Mouse (Mus musculus): ENCODE results near the gene Il17d. TPM values are rescaled to one million over a fixed set of nuclear protein-coding genes. Genes with fewer than 3 reads are reported as not detected.
A peak's percentile ranks its signal among the peaks of the same experiment; 100 is the strongest.

Il17d gene
- polyA plus RNA-seq, 2 experiments: 6.9 to 41.0 TPM

DNA sequence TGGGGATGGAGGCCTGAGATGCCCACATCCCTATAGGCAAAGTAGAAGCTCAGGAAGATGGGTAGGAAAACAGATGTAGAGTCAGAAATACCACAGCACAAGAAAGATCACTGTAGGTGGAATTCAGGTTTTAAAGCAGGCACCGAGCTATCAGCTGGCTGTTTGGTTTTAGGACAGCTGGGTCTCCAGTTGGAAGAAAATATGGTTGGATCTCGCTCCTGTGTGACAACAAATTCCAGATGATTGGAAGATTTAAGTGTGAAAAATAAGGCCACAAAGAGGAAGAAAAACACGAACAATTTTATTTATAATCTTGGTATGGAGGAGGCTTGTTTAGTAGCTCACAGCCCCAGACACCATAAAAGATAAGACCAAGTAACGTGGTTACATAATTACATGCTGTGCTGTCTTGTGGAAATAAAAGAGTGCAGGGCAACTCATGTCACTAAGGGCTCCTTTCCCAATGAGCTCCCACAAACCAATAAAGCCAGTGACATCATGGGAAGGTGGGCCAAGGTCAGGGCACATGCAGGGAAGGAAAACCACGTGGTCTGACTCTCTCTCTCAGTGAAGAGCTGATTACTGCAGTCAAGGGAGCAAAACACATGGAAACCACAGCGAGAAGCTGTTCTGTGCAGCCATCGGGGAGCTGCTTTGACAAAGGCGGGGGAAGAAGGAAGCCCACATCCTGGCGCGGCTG is 4.7 kb downstream of the Il17d start:
- peaks cover 12% of the 10 kb centered on the region for H3K4me1 ChIP-seq (ENCODE audit: control insufficient read depth, insufficient read depth, low read length)
- H3K36me3 ChIP-seq (ENCODE audit: control insufficient read depth, insufficient read depth, low read length): no peaks in the 10 kb centered on the region
- DNase-seq (ENCODE audit: low spot score): no peak
- H3K27ac ChIP-seq (replicated peaks; ENCODE audit: low read depth, low read length): no peak overlapping the region
- H3K9me3 ChIP-seq (ENCODE audit: control insufficient read depth, low read length): no peaks in the 10 kb centered on the region
- no peak for ATAC-seq (ENCODE audit: low FRiP score, low read depth)
- no peak for TF ChIP-seq POLR2A (IDR thresholded peaks at IDR 0.05; ENCODE audit: borderline replicate concordance, extremely low read depth, insufficient read depth, insufficient read length)
- no peak overlapping the region for H3K9ac ChIP-seq (ENCODE audit: low read depth, low read length, severe bottlenecking)
- no peak overlapping the region for H3K4me3 ChIP-seq (replicated peaks; ENCODE audit: low read length)
- WGBS: 37% methylated on average over 10 of the region's 10 CpGs
- no peaks in the 10 kb centered on the region for H3K27me3 ChIP-seq (ENCODE audit: control insufficient read depth, insufficient read depth, low read length)
- H3K4me2 ChIP-seq (replicated peaks; ENCODE audit: low read depth, low read length, severe bottlenecking): no peak overlapping the region

DNA sequence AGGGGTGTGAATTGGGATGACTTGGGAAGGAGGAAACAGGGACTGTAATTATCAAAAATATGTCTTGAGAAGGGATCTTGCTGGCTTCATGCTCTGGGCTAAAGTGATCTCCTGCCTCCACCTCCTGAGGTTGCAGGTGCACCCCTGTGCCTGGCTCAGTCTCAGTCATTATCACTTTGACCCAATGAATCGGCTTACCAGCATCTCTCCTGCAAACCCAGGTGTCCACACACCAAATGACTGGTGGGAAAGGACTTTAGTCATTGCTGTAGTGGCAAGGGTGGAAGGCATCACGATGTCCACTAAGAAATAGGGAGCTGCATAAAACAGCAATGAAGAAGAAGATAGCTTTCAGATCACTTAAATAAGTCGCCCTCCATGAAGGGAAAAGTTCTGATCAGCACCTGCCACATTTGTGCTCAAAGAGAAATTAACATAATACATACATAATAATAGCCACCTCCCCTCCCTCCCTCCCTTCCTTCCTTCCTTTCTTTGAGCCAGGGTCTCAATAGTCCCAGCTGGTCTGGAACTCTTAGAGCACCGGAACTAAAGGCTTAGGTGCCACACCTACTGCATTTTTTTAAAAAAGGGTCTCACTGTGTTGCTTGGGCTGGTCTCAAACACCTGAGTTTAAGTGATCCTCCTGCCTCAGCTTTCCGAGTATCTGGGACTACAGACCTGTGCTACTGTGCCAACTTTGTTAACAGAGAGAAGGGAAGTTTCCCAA is 5.4 kb downstream of the Il17d start:
- TF ChIP-seq POLR2A (IDR thresholded peaks at IDR 0.05; ENCODE audit: borderline replicate concordance, extremely low read depth, insufficient read depth, insufficient read length): no peak
- H3K4me3 ChIP-seq (replicated peaks; ENCODE audit: low read length): no peak overlapping the region
- no peaks in the 10 kb centered on the region for H3K27me3 ChIP-seq (ENCODE audit: control insufficient read depth, insufficient read depth, low read length)
- no peak for ATAC-seq (ENCODE audit: low FRiP score, low read depth)
- no peak for DNase-seq (ENCODE audit: low spot score)
- no peak overlapping the region for H3K27ac ChIP-seq (replicated peaks; ENCODE audit: low read depth, low read length)
- H3K9me3 ChIP-seq (ENCODE audit: control insufficient read depth, low read length): no peaks in the 10 kb centered on the region
- no peaks in the 10 kb centered on the region for H3K36me3 ChIP-seq (ENCODE audit: control insufficient read depth, insufficient read depth, low read length)
- 68% methylated on average over 5 of the region's 5 CpGs for WGBS
- H3K9ac ChIP-seq (ENCODE audit: low read depth, low read length, severe bottlenecking): no peak overlapping the region
- H3K4me1 ChIP-seq (ENCODE audit: control insufficient read depth, insufficient read depth, low read length): peaks cover 19% of the 10 kb centered on the region
- H3K4me2 ChIP-seq (replicated peaks; ENCODE audit: low read depth, low read length, severe bottlenecking): no peak overlapping the region

DNA sequence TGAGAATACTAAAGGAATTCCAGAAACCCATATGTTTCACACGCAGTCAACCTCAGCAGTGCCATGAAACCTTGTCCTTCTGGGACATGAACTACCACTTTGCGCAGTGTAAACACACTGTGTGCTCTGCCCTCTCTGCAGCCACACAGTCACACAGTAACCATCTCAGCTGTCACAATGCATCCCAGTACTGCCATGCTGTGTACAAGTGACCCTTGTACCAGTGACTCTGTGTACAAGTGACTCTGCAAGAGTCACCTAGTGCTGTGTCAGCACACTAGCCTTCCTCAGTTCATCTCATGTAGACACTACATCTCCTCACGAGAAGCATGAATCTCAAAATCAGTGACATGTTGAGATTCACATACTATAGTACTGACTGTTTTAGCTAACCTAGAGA is 8.0 kb downstream of the Il17d start:
- WGBS: 91% methylated on average over 3 of the region's 3 CpGs
- DNase-seq (ENCODE audit: low spot score) (no peak), ATAC-seq (ENCODE audit: low FRiP score, low read depth) (no peak)
- Histone ChIP-seq H3K4me3 (replicated peaks; ENCODE audit: low read length) (no peak overlapping the region), H3K4me1 (ENCODE audit: control insufficient read depth, insufficient read depth, low read length) (peaks cover 33% of the 10 kb centered on the region), H3K4me2 (replicated peaks; ENCODE audit: low read depth, low read length, severe bottlenecking) (no peak overlapping the region), H3K27ac (replicated peaks; ENCODE audit: low read depth, low read length) (no peak overlapping the region), H3K9me3 (ENCODE audit: control insufficient read depth, low read length) (no peaks in the 10 kb centered on the region), H3K36me3 (ENCODE audit: control insufficient read depth, insufficient read depth, low read length) (no peaks in the 10 kb centered on the region), H3K9ac (ENCODE audit: low read depth, low read length, severe bottlenecking) (no peak overlapping the region), H3K27me3 (ENCODE audit: control insufficient read depth, insufficient read depth, low read length) (no peaks in the 10 kb centered on the region)
- TF ChIP-seq POLR2A (IDR thresholded peaks at IDR 0.05; ENCODE audit: borderline replicate concordance, extremely low read depth, insufficient read depth, insufficient read length): no peak

DNA sequence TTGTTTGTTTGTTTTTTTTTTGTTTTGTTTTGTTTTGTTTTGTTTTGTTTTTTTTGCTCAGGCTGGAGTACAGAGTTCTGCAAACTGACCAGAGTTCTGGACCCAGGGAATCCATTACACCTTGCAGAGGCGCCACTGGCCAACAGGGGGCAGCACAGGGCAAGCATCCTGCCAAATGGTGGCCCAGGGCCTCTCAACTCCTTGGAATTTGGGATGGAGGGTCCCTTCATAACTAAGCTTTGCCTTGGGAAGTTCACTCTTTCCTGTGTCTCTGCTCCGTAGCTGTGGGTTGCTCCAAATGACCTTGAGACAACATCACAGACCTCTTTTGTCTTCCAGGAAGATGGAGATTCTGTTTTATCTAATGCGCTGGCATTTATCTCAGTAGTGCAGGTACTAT is 8.6 kb downstream of the Il17d start:
- no peak overlapping the region for H3K27ac ChIP-seq (replicated peaks; ENCODE audit: low read depth, low read length)
- no peak overlapping the region for H3K9ac ChIP-seq (ENCODE audit: low read depth, low read length, severe bottlenecking)
- no peaks in the 10 kb centered on the region for H3K36me3 ChIP-seq (ENCODE audit: control insufficient read depth, insufficient read depth, low read length)
- TF ChIP-seq POLR2A (IDR thresholded peaks at IDR 0.05; ENCODE audit: borderline replicate concordance, extremely low read depth, insufficient read depth, insufficient read length): no peak
- 44% methylated on average over 3 of the region's 3 CpGs for WGBS
- H3K9me3 ChIP-seq (ENCODE audit: control insufficient read depth, low read length): no peaks in the 10 kb centered on the region
- DNase-seq (ENCODE audit: low spot score) (peak; percentile 38), ATAC-seq (ENCODE audit: low FRiP score, low read depth) (no peak)
- H3K4me3 ChIP-seq (replicated peaks; ENCODE audit: low read length): no peak overlapping the region
- H3K27me3 ChIP-seq (ENCODE audit: control insufficient read depth, insufficient read depth, low read length): no peaks in the 10 kb centered on the region
- peaks cover 35% of the 10 kb centered on the region for H3K4me1 ChIP-seq (ENCODE audit: control insufficient read depth, insufficient read depth, low read length)
- no peak overlapping the region for H3K4me2 ChIP-seq (replicated peaks; ENCODE audit: low read depth, low read length, severe bottlenecking)

DNA sequence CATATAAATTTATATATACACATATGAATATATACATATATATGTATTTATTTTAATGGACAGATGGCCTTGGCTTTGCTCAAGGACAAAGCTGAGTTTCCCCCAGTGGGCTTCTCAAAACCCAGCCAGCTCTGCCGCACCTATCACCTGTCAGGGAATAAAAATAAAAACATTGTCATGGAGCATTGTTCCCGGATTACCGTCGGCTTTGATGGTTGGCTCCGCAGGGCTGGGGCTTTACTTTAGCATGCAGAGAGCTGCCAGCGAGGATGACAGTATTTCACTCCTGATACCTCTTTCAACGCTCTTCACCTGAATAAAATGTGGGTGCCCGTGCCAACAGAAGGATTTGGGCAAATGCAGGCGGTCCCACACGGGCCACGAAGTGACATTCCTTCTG is 9.3 kb downstream of the Il17d start:
- Histone ChIP-seq H3K27ac (replicated peaks; ENCODE audit: low read depth, low read length) (no peak overlapping the region), H3K9ac (ENCODE audit: low read depth, low read length, severe bottlenecking) (no peak overlapping the region), H3K4me2 (replicated peaks; ENCODE audit: low read depth, low read length, severe bottlenecking) (no peak overlapping the region), H3K4me3 (replicated peaks; ENCODE audit: low read length) (no peak overlapping the region), H3K27me3 (ENCODE audit: control insufficient read depth, insufficient read depth, low read length) (no peaks in the 10 kb centered on the region), H3K36me3 (ENCODE audit: control insufficient read depth, insufficient read depth, low read length) (no peaks in the 10 kb centered on the region), H3K9me3 (ENCODE audit: control insufficient read depth, low read length) (no peaks in the 10 kb centered on the region), H3K4me1 (ENCODE audit: control insufficient read depth, insufficient read depth, low read length) (peaks cover 33% of the 10 kb centered on the region)
- 20% methylated on average over 11 of the region's 11 CpGs for WGBS
- no peak for TF ChIP-seq POLR2A (IDR thresholded peaks at IDR 0.05; ENCODE audit: borderline replicate concordance, extremely low read depth, insufficient read depth, insufficient read length)
- ATAC-seq (ENCODE audit: low FRiP score, low read depth) (no peak), DNase-seq (ENCODE audit: low spot score) (no peak)
